Mouse (Mus musculus) neural tube, embryonic 14.5 days (tissue): ENCODE results near the gene Gm7029. TPM values are rescaled to one million over a fixed set of nuclear protein-coding genes. Genes with fewer than 3 reads are reported as not detected.
A peak's percentile ranks its signal among the peaks of the same experiment; 100 is the strongest.
"Not testable (repeated sequence)": the region's sequence is repeated elsewhere in the genome, so short reads cannot be mapped to it uniquely, and the experiment has no call there.

Experiments used
- ATAC-seq: fragments of 200-750 bp; cut with Nextera tagmentation; 2 replicates; pipeline ENCODE4 v1.8.0; 2017; ENCODE audit warnings: low read depth, mild to moderate bottlenecking, moderate TSS enrichment, moderate library complexity
- H3K27ac ChIP-seq: fragments of 300-500 bp; sonication (generic); 2 replicates; pipeline ENCODE4 v1.5.1; 2014; ENCODE audit warnings: low read depth, mild to moderate bottlenecking, control low read depth, low read length, moderate library complexity, mixed read lengths
- H3K27me3 ChIP-seq: fragments of 300-500 bp; sonication (generic); 2 replicates; pipeline ENCODE4 v1.6.1; 2014; ENCODE audit warnings: low read length; ENCODE audit not compliant: control insufficient read depth, insufficient read depth
- H3K36me3 ChIP-seq: fragments of 300-500 bp; sonication (generic); 2 replicates; pipeline ENCODE4 v1.6.1; 2014; ENCODE audit warnings: low read length, mixed read lengths; ENCODE audit not compliant: control insufficient read depth, insufficient read depth
- H3K4me1 ChIP-seq: fragments of 300-500 bp; sonication (generic); 2 replicates; pipeline ENCODE4 v1.6.1; 2014; ENCODE audit warnings: low read length; ENCODE audit not compliant: control insufficient read depth, insufficient read depth
- H3K4me2 ChIP-seq: fragments of 300-500 bp; sonication (generic); 2 replicates; pipeline ENCODE4 v1.6.1; 2014; ENCODE audit warnings: mild to moderate bottlenecking, low read depth, low read length, control low read depth
- H3K4me3 ChIP-seq: fragments of 300-500 bp; sonication (generic); 2 replicates; pipeline ENCODE4 v1.5.1; 2014; ENCODE audit warnings: low read depth, low read length, control low read depth, mixed read lengths
- H3K9ac ChIP-seq: fragments of 300-500 bp; sonication (generic); replicated peaks from 2 replicates; pipeline ENCODE4 v1.6.1; 2014; ENCODE audit warnings: low read depth, mild to moderate bottlenecking, control low read depth, low read length, mixed read lengths
- H3K9me3 ChIP-seq: fragments of 300-500 bp; sonication (generic); 2 replicates; pipeline ENCODE4 v1.6.1; 2016; ENCODE audit warnings: low read length; ENCODE audit not compliant: control insufficient read depth
- WGBS: fragments of 180-500 bp; shearing (Covaris S2); extraction: QIAGEN DNeasy Blood & Tissue Kit; methylation state at CpG from one replicate; pipeline ENCODE4 v1.1.7; 2014; 5-methylcytosine and 5-hydroxymethylcytosine counted together
- polyA plus RNA-seq: library from polyadenylated mRNA; unstranded; fragments of >200 nt; fragmentation: Nextera tagmentation; extraction: Ambion mirVana; gene quantifications from 2 replicates; pipeline ENCODE4 v1.2.1, GENCODE M21; 2014

Gm7029 gene
- polyA plus RNA-seq = not detected in 2 replicates

- ATAC-seq = not testable (repeated sequence)
Measured at GRCm38 (mm10) chr17:33873537-33873936, at the start of gene Gm7029. Gene Gm7029 (plus strand): TSS chr17:33873837.

GRCm38 (mm10) chr17:33824084-33824996 is 49.3 kb upstream of the Gm7029 start, which contains the start of the genes Rps28 and Ndufa7:
Gene Rps28 (minus strand): TSS chr17:33824562.
Gene Ndufa7 (plus strand): TSS chr17:33824572.
- WGBS = under 1% methylated on average over 51 of the region's 51 CpGs
- H3K4me3 ChIP-seq = peak within 1 kb of the TSS; percentile 76
- H3K4me2 ChIP-seq = peak within 1 kb of the TSS; percentile 95
- ATAC-seq = peak; percentile 94
- H3K9me3 ChIP-seq = no peaks in the 10 kb centered on the region
- H3K36me3 ChIP-seq = peaks cover 28% of the 10 kb centered on the region; the same call in 1 of the 2 replicates
- peak within 1 kb of the TSS; percentile 91 for H3K27ac ChIP-seq
- no peaks in the 10 kb centered on the region for H3K27me3 ChIP-seq
- H3K9ac ChIP-seq = peak within 1 kb of the TSS; percentile 80
- peaks cover 16% of the 10 kb centered on the region for H3K4me1 ChIP-seq

More at GRCm38 (mm10) chr17:33873537-33873936, at the start of gene Gm7029:
- H3K9ac ChIP-seq, H3K27me3 ChIP-seq, H3K36me3 ChIP-seq, H3K4me2 ChIP-seq, H3K27ac ChIP-seq, H3K4me3 ChIP-seq, H3K4me1 ChIP-seq, H3K9me3 ChIP-seq: not testable (repeated sequence)
- 58% methylated on average over 3 of the region's 12 CpGs for WGBS

- not testable (repeated sequence) for H3K9me3 ChIP-seq, H3K27me3 ChIP-seq, ATAC-seq
- Histone ChIP-seq H3K4me1 (peaks cover 16% of the 10 kb centered on the region), H3K27ac (peak overlapping the region; percentile 91), H3K36me3 (peaks cover 30% of the 10 kb centered on the region; the same call in 1 of the 2 replicates), H3K4me3 (peak overlapping the region; percentile 76), H3K4me2 (peak overlapping the region; percentile 74), H3K9ac (peak overlapping the region; percentile 76)
- WGBS = 5% methylated on average over 6 of the region's 6 CpGs
Measured at GRCm38 (mm10) chr17:33824997-33825330, 48.7 kb upstream of the Gm7029 start.

GRCm38 (mm10) chr17:33825462-33825861 is 48.2 kb upstream of the Gm7029 start:
- 91% methylated on average over 8 of the region's 8 CpGs for WGBS
- Histone ChIP-seq H3K9ac (no peak overlapping the region), H3K36me3 (peaks cover 31% of the 10 kb centered on the region; the same call in 1 of the 2 replicates), H3K4me3 (peak overlapping the region; percentile 76), H3K4me2 (peak overlapping the region; percentile 74), H3K27me3 (no peaks in the 10 kb centered on the region), H3K4me1 (peaks cover 16% of the 10 kb centered on the region), H3K9me3 (no peaks in the 10 kb centered on the region), H3K27ac (no peak overlapping the region)
- no peak for ATAC-seq

- H3K36me3 ChIP-seq = peaks cover 24% of the 10 kb centered on the region
- 0% methylated on average over 3 of the region's 3 CpGs for WGBS
- no peak for ATAC-seq
Measured at GRCm38 (mm10) chr17:33826850-33827249, 46.8 kb upstream of the Gm7029 start.

GRCm38 (mm10) chr17:33828892-33829291 is 44.7 kb upstream of the Gm7029 start:
- Histone ChIP-seq H3K36me3 (peaks cover 21% of the 10 kb centered on the region), H3K4me2 (no peak overlapping the region), H3K9ac (no peak overlapping the region), H3K9me3 (no peaks in the 10 kb centered on the region), H3K4me1 (peaks cover 8% of the 10 kb centered on the region), H3K4me3 (no peak overlapping the region), H3K27me3 (no peaks in the 10 kb centered on the region), H3K27ac (no peak overlapping the region)
- WGBS = 61% methylated on average over 2 of the region's 2 CpGs
- no peak for ATAC-seq

More at GRCm38 (mm10) chr17:33826850-33827249, 46.8 kb upstream of the Gm7029 start:
- Histone ChIP-seq H3K9ac (no peak overlapping the region), H3K27me3 (no peaks in the 10 kb centered on the region), H3K4me3 (no peak overlapping the region), H3K4me2 (no peak overlapping the region), H3K4me1 (peaks cover 16% of the 10 kb centered on the region), H3K27ac (no peak overlapping the region), H3K9me3 (no peaks in the 10 kb centered on the region)

GRCm38 (mm10) chr17:33829561-33829960 is 44.1 kb upstream of the Gm7029 start:
- no peak overlapping the region for H3K4me3 ChIP-seq
- no peaks in the 10 kb centered on the region for H3K9me3 ChIP-seq
- no peak for ATAC-seq
- no peaks in the 10 kb centered on the region for H3K27me3 ChIP-seq
- no peak overlapping the region for H3K4me2 ChIP-seq
- no peak overlapping the region for H3K9ac ChIP-seq
- no peak overlapping the region for H3K27ac ChIP-seq
- H3K4me1 ChIP-seq = peaks cover 8% of the 10 kb centered on the region
- H3K36me3 ChIP-seq = peaks cover 26% of the 10 kb centered on the region
- WGBS = 89% methylated on average over 10 of the region's 10 CpGs

- Histone ChIP-seq H3K9me3 (no peaks in the 10 kb centered on the region), H3K36me3 (peaks cover 18% of the 10 kb centered on the region; the same call in 1 of the 2 replicates), H3K27me3 (no peaks in the 10 kb centered on the region), H3K27ac (no peak within 1 kb of the TSS), H3K4me3 (peak within 1 kb of the TSS; percentile 61), H3K4me1 (peaks cover 13% of the 10 kb centered on the region), H3K9ac (peak within 1 kb of the TSS; percentile 61), H3K4me2 (peak within 1 kb of the TSS; percentile 87)
- WGBS = under 1% methylated on average over 45 of the region's 45 CpGs
- peak; percentile 97 for ATAC-seq
Measured at GRCm38 (mm10) chr17:33842966-33843795, 30.5 kb upstream of the Gm7029 start, which contains the start of gene Cd320. Gene Cd320 (plus strand): TSS chr17:33843091.
